Mouse (Mus musculus) heart, adult 2 months (tissue): Measurements from ENCODE around the gene Inpp5b. TPM values are rescaled to one million over a fixed set of nuclear protein-coding genes. Genes with fewer than 3 reads are reported as not detected.

Experiments
- DNase-seq, 2 experiments: peaks; one replicate each; pipeline ENCODE4 v3.0.0; 2021
- H3K27ac ChIP-seq: fragments of 200-600 bp; 2 replicates; pipeline ENCODE4 v1.8.1; 2022
- H3K27me3 ChIP-seq: fragments of 200-500 bp; 2 replicates; pipeline ENCODE4 v1.6.1; 2012; ENCODE audit warnings: mild to moderate bottlenecking, low read length, inconsistent platforms, mixed read lengths; ENCODE audit not compliant: control insufficient read depth, insufficient read depth
- H3K36me3 ChIP-seq: fragments of 200-500 bp; 2 replicates; pipeline ENCODE4 v1.6.1; 2012; ENCODE audit warnings: low read length, inconsistent platforms; ENCODE audit not compliant: control insufficient read depth, insufficient read depth
- H3K4me1 ChIP-seq: fragments of 200-500 bp; 2 replicates; pipeline ENCODE4 v1.6.1; 2011; ENCODE audit warnings: low read length; ENCODE audit not compliant: control insufficient read depth, insufficient read depth
- H3K4me3 ChIP-seq: fragments of 200-600 bp; 2 replicates; pipeline ENCODE4 v1.8.1; 2022
- H3K79me2 ChIP-seq: fragments of 200-500 bp; replicated peaks from 2 replicates; pipeline ENCODE4 v1.6.1; 2012; ENCODE audit warnings: mild to moderate bottlenecking, inconsistent platforms, low read length, moderate library complexity, mixed read lengths; ENCODE audit not compliant: control insufficient read depth, insufficient read depth
- H3K9ac ChIP-seq: fragments of 200-500 bp; 2 replicates; pipeline ENCODE4 v1.6.1; 2012; ENCODE audit warnings: low read depth, mild to moderate bottlenecking, control low read depth, inconsistent platforms, low read length, mixed read lengths
- CTCF ChIP-seq: fragments of 200-600 bp; IDR thresholded peaks from 2 replicates; pipeline ENCODE4 v1.8.1; 2022; ENCODE audit warnings: antibody characterized with exemption, mild to moderate bottlenecking, moderate library complexity
- EP300 ChIP-seq: fragments of 200-500 bp; IDR thresholded peaks from 2 replicates; pipeline ENCODE4 v1.6.1; 2011; ENCODE audit warnings: low read depth, low read length, control low read depth; ENCODE audit not compliant: insufficient read depth
- POLR2A ChIP-seq: fragments of 200-500 bp; IDR thresholded peaks from 2 replicates; pipeline ENCODE4 v1.6.1; 2011; ENCODE audit warnings: mild to moderate bottlenecking, low read depth, low read length, control low read depth; ENCODE audit not compliant: insufficient read depth
- WGBS: fragments of 180-500 bp; shearing (Covaris S2); methylation state at CpG from one replicate; pipeline ENCODE4 v1.1.7; 2018; 5-methylcytosine and 5-hydroxymethylcytosine counted together
- intact Hi-C: fragments of 180-260 bp; cut with DNase I; formaldehyde crosslinking; loops from one replicate; pipeline ENCODE4 v1.15.1; 2025
- polyA plus RNA-seq: library from polyadenylated mRNA; depleted of rRNA; stranded (reverse); fragments of >200 nt; gene quantifications from 2 replicates; pipeline ENCODE4 v1.2.3, GENCODE M21; 2012
- total RNA-seq, 2 experiments: library from RNA; stranded (reverse); gene quantifications; 2 replicates each; pipeline ENCODE4 v1.2.3; 2021

The Inpp5b gene
- total and polyA plus RNA-seq, 3 experiments, result 8.0 to 17.8 (median 8.2) TPM

GRCm38 (mm10) chr4:124808511-124808910 is 66.9 kb downstream of the Inpp5b start:
- H3K9ac ChIP-seq, result no peak overlapping the region
- H3K27me3 ChIP-seq, result no peaks in the 10 kb centered on the region
- WGBS, result 30% methylated on average over 5 of the region's 5 CpGs
- H3K79me2 ChIP-seq, result peaks cover 2% of the 10 kb centered on the region; the same call in 1 of the 2 replicates
- no peak overlapping the region; the same call in 1 of the 2 replicates for H3K27ac ChIP-seq
- TF ChIP-seq POLR2A (no peak), EP300 (no peak), CTCF (no peak)
- no peaks in the 10 kb centered on the region for H3K36me3 ChIP-seq
- H3K4me1 ChIP-seq, result peaks cover 3% of the 10 kb centered on the region
- DNase-seq, result peak in 1 of 2 experiments; percentile 15
- intact Hi-C loops, result no loop called here
- no peak overlapping the region for H3K4me3 ChIP-seq

GRCm38 (mm10) chr4:124809136-124809883 is 67.7 kb downstream of the Inpp5b start:
- Histone ChIP-seq H3K27me3 (no peaks in the 10 kb centered on the region), H3K79me2 (peaks cover 2% of the 10 kb centered on the region; the same call in 1 of the 2 replicates), H3K27ac (no peak overlapping the region), H3K4me1 (peaks cover 3% of the 10 kb centered on the region), H3K4me3 (no peak overlapping the region), H3K9ac (no peak overlapping the region), H3K36me3 (no peaks in the 10 kb centered on the region)
- no peak for DNase-seq
- TF ChIP-seq POLR2A (no peak), CTCF (no peak), EP300 (no peak)
- 75% methylated on average over 9 of the region's 9 CpGs for WGBS
- intact Hi-C loops, result no loop called here

- DNase-seq, result no peak
Measured at GRCm38 (mm10) chr4:124810056-124810455, 68.4 kb downstream of the Inpp5b start.

GRCm38 (mm10) chr4:124811347-124811975 is 69.8 kb downstream of the Inpp5b start:
- Histone ChIP-seq H3K27me3 (no peaks in the 10 kb centered on the region), H3K9ac (no peak overlapping the region), H3K36me3 (no peaks in the 10 kb centered on the region), H3K4me1 (peaks cover 4% of the 10 kb centered on the region), H3K79me2 (peaks cover 2% of the 10 kb centered on the region; the same call in 1 of the 2 replicates), H3K27ac (no peak overlapping the region), H3K4me3 (no peak overlapping the region)
- no peak for TF ChIP-seq POLR2A
- no peak for TF ChIP-seq EP300
- no peak for TF ChIP-seq CTCF
- 48% methylated on average over 9 of the region's 9 CpGs for WGBS
- intact Hi-C loops, result no loop called here
- DNase-seq, result peak in 1 of 2 experiments; percentile 14

More at GRCm38 (mm10) chr4:124810056-124810455, 68.4 kb downstream of the Inpp5b start:
- Histone ChIP-seq H3K4me3 (no peak overlapping the region), H3K27ac (no peak overlapping the region), H3K36me3 (no peaks in the 10 kb centered on the region), H3K9ac (no peak overlapping the region), H3K79me2 (peaks cover 2% of the 10 kb centered on the region; the same call in 1 of the 2 replicates), H3K4me1 (peaks cover 3% of the 10 kb centered on the region), H3K27me3 (no peaks in the 10 kb centered on the region)
- 80% methylated on average over 7 of the region's 7 CpGs for WGBS
- TF ChIP-seq POLR2A, result no peak
- no peak for TF ChIP-seq EP300
- no peak for TF ChIP-seq CTCF
- intact Hi-C loops, result no loop called here

- H3K27me3 ChIP-seq, result no peaks in the 10 kb centered on the region
- DNase-seq, result peak in 1 of 2 experiments; percentile 33
- intact Hi-C loops, result no loop called here
- H3K79me2 ChIP-seq, result peaks cover 4% of the 10 kb centered on the region; the same call in 1 of the 2 replicates
- H3K9ac ChIP-seq, result no peak overlapping the region
- TF ChIP-seq EP300 (no peak), POLR2A (no peak), CTCF (no peak)
- H3K36me3 ChIP-seq, result no peaks in the 10 kb centered on the region
- no peak overlapping the region for H3K27ac ChIP-seq
- H3K4me1 ChIP-seq, result peaks cover 7% of the 10 kb centered on the region
- no peak overlapping the region for H3K4me3 ChIP-seq
- 69% methylated on average over 11 of the region's 11 CpGs for WGBS
Measured at GRCm38 (mm10) chr4:124815901-124816300, 74.3 kb downstream of the Inpp5b start.

GRCm38 (mm10) chr4:124817803-124818202 is 76.2 kb downstream of the Inpp5b start:
- Histone ChIP-seq H3K4me1 (peaks cover 7% of the 10 kb centered on the region; the same call in 1 of the 2 replicates), H3K9ac (no peak overlapping the region), H3K36me3 (no peaks in the 10 kb centered on the region), H3K27ac (0 out of 2 replicates have a peak overlapping the region, but pooled peaks have one; percentile 12), H3K79me2 (peaks cover 4% of the 10 kb centered on the region; the same call in 1 of the 2 replicates), H3K4me3 (no peak overlapping the region), H3K27me3 (no peaks in the 10 kb centered on the region)
- TF ChIP-seq POLR2A (peak; percentile 19; the same call in 1 of the 2 replicates), CTCF (no peak), EP300 (0 out of 2 replicates have a peak, but pooled peaks have one; percentile 43)
- intact Hi-C loops, result no loop called here
- WGBS, result 10% methylated on average over 6 of the region's 6 CpGs
- DNase-seq, result peak; percentile 43 to 59
